In genomic region chr11:83967436-83968204, GRCm38 (mm10) we compare ENCODE assay signal across 8 mouse cellular contexts. TPM values are rescaled to one million over a fixed set of nuclear protein-coding genes. Genes with fewer than 3 reads are reported as not detected.
DNase-seq lines count a peak whose midpoint lies in the region; ATAC-seq and TF ChIP-seq lines count a peak whose summit lies in the region.

No protein-coding gene starts in this region.

- WGBS in liver, postnatal 0 days (ENCODE audit: insufficient replicate concordance) = 51% methylated on average over 8 of the region's 8 CpGs
- 56% methylated on average over 8 of the region's 8 CpGs for WGBS in forebrain, embryonic 10.5 days

- H3K4me3 ChIP-seq in layer of hippocampus, adult 2 months = no peak overlapping the region
- no peak overlapping the region for H3K4me3 ChIP-seq in ES-Bruce4 (ENCODE audit: low read depth, low read length)
- H3K4me3 ChIP-seq in liver, postnatal 0 days (ENCODE audit: low read depth, low read length) = no peak overlapping the region
- no peak overlapping the region for H3K4me3 ChIP-seq in forebrain, embryonic 10.5 days

- no peak overlapping the region for H3K9ac ChIP-seq in ES-Bruce4 (ENCODE audit: low read depth, poor library complexity, severe bottlenecking)
- no peak overlapping the region for H3K9ac ChIP-seq in liver, postnatal 0 days (replicated peaks)

- ATAC-seq in cerebellum, adult (ENCODE audit: insufficient number of reproducible peaks, low FRiP score, low TSS enrichment) = no peak
- no peak for ATAC-seq in liver, postnatal 0 days

- DNase-seq in cerebellum, adult 11-12 months = peak; percentile 7
- DNase-seq in layer of hippocampus, adult 2 months (ENCODE audit: low spot score in 2 of 2) = no peak
- DNase-seq in layer of hippocampus, postnatal 14 days (ENCODE audit: low spot score in 2 of 2) = no peak
- peak; percentile 15 for DNase-seq in liver, postnatal 0 days
- DNase-seq in forebrain, embryonic 10.5 days (ENCODE audit: extremely low spot score, low spot score) = no peak
- DNase-seq in right cerebral cortex, adult 18-20 months = no peak

- peaks cover 2% of the 10 kb centered on the region for H3K4me1 ChIP-seq in ES-Bruce4 (ENCODE audit: control insufficient read depth, insufficient read depth, low read length)
- H3K4me1 ChIP-seq in liver, postnatal 0 days (ENCODE audit: insufficient read depth) = peaks cover 17% of the 10 kb centered on the region
- H3K4me1 ChIP-seq in forebrain, embryonic 10.5 days = peaks cover 28% of the 10 kb centered on the region

- no peak overlapping the region for H3K27ac ChIP-seq in layer of hippocampus, adult 2 months
- no peak overlapping the region for H3K27ac ChIP-seq in ES-Bruce4 (ENCODE audit: insufficient read depth, low read length)
- H3K27ac ChIP-seq in liver, postnatal 0 days (ENCODE audit: low read depth) = no peak overlapping the region
- no peak overlapping the region for H3K27ac ChIP-seq in forebrain, embryonic 10.5 days

- H3K36me3 ChIP-seq in ES-Bruce4 (ENCODE audit: control insufficient read depth, insufficient read depth, low read length, poor library complexity, severe bottlenecking) = peaks cover 4% of the 10 kb centered on the region
- H3K36me3 ChIP-seq in liver, postnatal 0 days (replicated peaks; ENCODE audit: insufficient read depth, low read length) = peaks cover 12% of the 10 kb centered on the region
- peaks cover 23% of the 10 kb centered on the region for H3K36me3 ChIP-seq in forebrain, embryonic 10.5 days (replicated peaks)

- no peak for TF ChIP-seq EP300 in ES-Bruce4 (IDR thresholded peaks at IDR 0.05; ENCODE audit: insufficient read depth, low read depth, low read length)
- TF ChIP-seq EP300 in liver, postnatal 0 days (IDR thresholded peaks at IDR 0.05; ENCODE audit: low read depth) = no peak

- no peak for TF ChIP-seq POLR2A in ES-Bruce4 (IDR thresholded peaks at IDR 0.05; ENCODE audit: insufficient read depth, low read length)

- TF ChIP-seq CTCF in layer of hippocampus, adult 2 months (conservative IDR thresholded peaks at IDR 0.05) = peak; percentile 56
- TF ChIP-seq CTCF in ES-Bruce4 (IDR thresholded peaks at IDR 0.05; ENCODE audit: low read depth, low read length) = peak; percentile 15
- TF ChIP-seq CTCF in liver, postnatal 0 days (IDR thresholded peaks at IDR 0.05; ENCODE audit: low read depth) = peak; percentile 29

- no peak overlapping the region for H3K4me2 ChIP-seq in liver, postnatal 0 days (ENCODE audit: low read depth, low read length)

- H3K27me3 ChIP-seq in ES-Bruce4 (ENCODE audit: control insufficient read depth, insufficient read depth, low read length, poor library complexity, severe bottlenecking) = no peaks in the 10 kb centered on the region
- no peaks in the 10 kb centered on the region for H3K27me3 ChIP-seq in liver, postnatal 0 days (ENCODE audit: insufficient read depth, low read length)
- no peaks in the 10 kb centered on the region for H3K27me3 ChIP-seq in forebrain, embryonic 10.5 days (ENCODE audit: poor library complexity, severe bottlenecking)

- H3K9me3 ChIP-seq in ES-Bruce4 (replicated peaks; ENCODE audit: control insufficient read depth, insufficient read depth, low read length, poor library complexity, severe bottlenecking) = no peaks in the 10 kb centered on the region
- H3K9me3 ChIP-seq in liver, postnatal 0 days (ENCODE audit: low read length) = no peaks in the 10 kb centered on the region
- no peaks in the 10 kb centered on the region for H3K9me3 ChIP-seq in forebrain, embryonic 10.5 days

RNA-seq across cellular contexts. Expression of gene Synrg, which starts 3.4 kb away (rescaled TPM):
- total RNA-seq in layer of hippocampus, adult 2 months (2021) = 10 to 100 TPM; 68.2 to 72.1 TPM
- total RNA-seq in layer of hippocampus, postnatal 14 days (2021) = 10 to 100 TPM; 57.3 to 59.0 TPM
- polyA plus RNA-seq in ES-Bruce4 (2011; ENCODE audit: insufficient read depth, insufficient read length, low read depth, missing spikeins) = 16.0 and 16.4 TPM in 2 replicates
- 2.9 and 3.5 TPM in 2 replicates for polyA plus RNA-seq in liver, postnatal 0 days (2015; fragmentation: Nextera tagmentation; extraction: Ambion mirVana)
- polyA plus RNA-seq in forebrain, embryonic 10.5 days (2016; fragmentation: Nextera tagmentation; extraction: Ambion mirVana) = 10.1 and 11.9 TPM in 2 replicates

RNA-seq across cellular contexts. Expression of gene Ddx52, which starts 25.8 kb away (rescaled TPM):
- total RNA-seq in layer of hippocampus, adult 2 months (2021) = 10 to 100 TPM; 13.0 to 15.6 TPM
- total RNA-seq in layer of hippocampus, postnatal 14 days (2021) = 10 to 100 TPM; 10.3 to 12.7 TPM
- 36.9 and 39.1 TPM in 2 replicates for polyA plus RNA-seq in ES-Bruce4 (2011; ENCODE audit: insufficient read depth, insufficient read length, low read depth, missing spikeins)
- polyA plus RNA-seq in liver, postnatal 0 days (2015; fragmentation: Nextera tagmentation; extraction: Ambion mirVana) = 11.3 and 12.5 TPM in 2 replicates
- 47.4 and 50.3 TPM in 2 replicates for polyA plus RNA-seq in forebrain, embryonic 10.5 days (2016; fragmentation: Nextera tagmentation; extraction: Ambion mirVana)

Comparison
In these comparisons a context has a peak if more than half of its experiments do, and no peak if none do; other contexts are left out.
1. DNase-seq: peak in cerebellum, adult 11-12 months (single experiment) and liver, postnatal 0 days (single experiment); none in layer of hippocampus, adult 2 months (0 of 2), layer of hippocampus, postnatal 14 days (0 of 2), forebrain, embryonic 10.5 days (single experiment) and right cerebral cortex, adult 18-20 months (single experiment).
2. Peak in every context shown above with its lines, with median percentiles within 50 percentile points of each other: CTCF ChIP-seq.